Mouse (Mus musculus): Measurements from ENCODE around the gene Elavl3. TPM values are rescaled to one million over a fixed set of nuclear protein-coding genes. Genes with fewer than 3 reads are reported as not detected.

Gene Elavl3
- total and polyA plus RNA-seq, 3 experiments = 0.01 to 0.05 TPM; not detected in 1

DNA sequence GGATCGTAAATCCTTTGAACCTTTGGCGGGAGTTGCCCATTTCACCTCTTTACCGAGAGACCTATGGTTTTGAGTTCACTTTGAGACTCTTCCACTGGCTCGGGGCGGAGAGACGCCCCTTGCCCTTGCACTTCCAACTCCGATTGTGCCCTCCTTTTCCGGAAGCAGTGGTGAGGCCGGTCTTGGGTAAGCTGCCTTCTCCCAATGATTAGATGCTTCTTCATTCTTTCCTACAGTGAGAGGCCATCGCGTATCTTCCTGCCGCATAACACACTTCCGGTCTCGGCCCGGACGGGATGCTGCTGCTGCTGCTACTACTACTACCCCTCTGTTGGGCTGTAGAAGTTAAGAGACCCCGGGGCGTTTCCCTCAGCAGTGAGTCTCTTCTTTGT lies 48.7 kb downstream of the Elavl3 start:
- no peaks in the 10 kb centered on the region for H3K9me3 ChIP-seq (replicated peaks)
- DNase-seq (ENCODE audit: low spot score) (peak; percentile 54), ATAC-seq (ENCODE audit: extremely low read depth, insufficient number of reproducible peaks, low FRiP score, poor library complexity, severe bottlenecking) (peak; percentile 16; the same call in 1 of the 2 replicates)
- H3K4me1 ChIP-seq (ENCODE audit: insufficient read depth, low read depth, low read length) = peaks cover 44% of the 10 kb centered on the region
- H3K36me3 ChIP-seq (replicated peaks) = peaks cover 47% of the 10 kb centered on the region
- H3K4me3 ChIP-seq (ENCODE audit: low read depth, low read length) = peak overlapping the region; percentile 79
- H3K27me3 ChIP-seq (ENCODE audit: insufficient read depth, low read length) = peaks cover 12% of the 10 kb centered on the region
- TF ChIP-seq GATA1 (IDR thresholded peaks at IDR 0.05; ENCODE audit: borderline replicate concordance, low read length) (no peak), CTCF (IDR thresholded peaks at IDR 0.05; ENCODE audit: low read depth, low read length) (no peak), GATA2 (IDR thresholded peaks at IDR 0.05; ENCODE audit: borderline replicate concordance, low read depth, low read length) (no peak), POLR2AphosphoS5 (IDR thresholded peaks at IDR 0.05; ENCODE audit: insufficient replicate concordance, low read depth, low read length) (no peak), TAL1 (conservative IDR thresholded peaks at IDR 0.05; ENCODE audit: low read depth, low read length) (no peak)

- Histone ChIP-seq H3K4me1 (ENCODE audit: insufficient read depth, low read depth, low read length) (peaks cover 44% of the 10 kb centered on the region), H3K27me3 (ENCODE audit: insufficient read depth, low read length) (peaks cover 17% of the 10 kb centered on the region), H3K9me3 (replicated peaks) (no peaks in the 10 kb centered on the region), H3K4me3 (ENCODE audit: low read depth, low read length) (peak within 1 kb of the TSS; percentile 79), H3K36me3 (replicated peaks) (peaks cover 40% of the 10 kb centered on the region)
- DNase-seq (ENCODE audit: low spot score) (peak; percentile 99), ATAC-seq (ENCODE audit: extremely low read depth, insufficient number of reproducible peaks, low FRiP score, poor library complexity, severe bottlenecking) (peak; percentile 93)
- TF ChIP-seq CTCF (IDR thresholded peaks at IDR 0.05; ENCODE audit: low read depth, low read length) = no peak
These were observed 49.3 kb downstream of the Elavl3 start, which contains the start of the genes Ccdc151 and Prkcsh for GRCm38 (mm10) chr9:22002194-22003162. Gene Ccdc151, minus strand, starts transcription at chr9:22002634. Gene Prkcsh, plus strand, starts transcription at chr9:22002806.

DNA sequence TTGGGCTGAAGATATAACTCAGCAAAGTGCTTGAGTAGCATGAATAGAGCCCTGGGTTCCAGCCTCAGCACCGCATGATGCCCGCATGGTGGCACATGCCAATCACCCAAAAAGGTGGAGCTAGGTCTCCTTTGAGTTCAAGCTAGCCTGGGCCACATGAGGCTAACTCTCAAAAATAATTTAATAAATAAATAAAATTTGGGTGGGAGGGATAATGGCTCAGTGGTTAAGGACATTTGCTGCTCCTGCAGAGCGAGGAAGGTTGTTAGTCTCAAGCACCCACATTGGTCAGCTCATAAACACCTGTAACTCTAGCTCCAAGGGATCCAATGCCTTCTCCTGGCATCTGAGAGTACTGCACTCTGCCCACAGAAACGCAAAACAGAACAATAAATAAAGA lies 50.2 kb downstream of the Elavl3 start:
- TF ChIP-seq POLR2AphosphoS5 (IDR thresholded peaks at IDR 0.05; ENCODE audit: insufficient replicate concordance, low read depth, low read length) = no peak
- TF ChIP-seq GATA2 (IDR thresholded peaks at IDR 0.05; ENCODE audit: borderline replicate concordance, low read depth, low read length) = no peak
- TF ChIP-seq GATA1 (IDR thresholded peaks at IDR 0.05; ENCODE audit: borderline replicate concordance, low read length) = no peak
- no peak for TF ChIP-seq TAL1 (conservative IDR thresholded peaks at IDR 0.05; ENCODE audit: low read depth, low read length)
- TF ChIP-seq CTCF (IDR thresholded peaks at IDR 0.05; ENCODE audit: low read depth, low read length) = no peak
- Histone ChIP-seq H3K36me3 (replicated peaks) (peaks cover 32% of the 10 kb centered on the region), H3K4me1 (ENCODE audit: insufficient read depth, low read depth, low read length) (peaks cover 40% of the 10 kb centered on the region)

GRCm38 (mm10) chr9:22000296-22000695 lies 51.5 kb downstream of the Elavl3 start:
- DNase-seq (ENCODE audit: low spot score) (no peak), ATAC-seq (ENCODE audit: extremely low read depth, insufficient number of reproducible peaks, low FRiP score, poor library complexity, severe bottlenecking) (no peak)
- Histone ChIP-seq H3K4me3 (ENCODE audit: low read depth, low read length) (no peak overlapping the region), H3K9me3 (replicated peaks) (no peaks in the 10 kb centered on the region), H3K36me3 (replicated peaks) (peaks cover 18% of the 10 kb centered on the region), H3K4me1 (ENCODE audit: insufficient read depth, low read depth, low read length) (peaks cover 28% of the 10 kb centered on the region), H3K27me3 (ENCODE audit: insufficient read depth, low read length) (peaks cover 20% of the 10 kb centered on the region)
- TF ChIP-seq CTCF (IDR thresholded peaks at IDR 0.05; ENCODE audit: low read depth, low read length) = no peak
- TF ChIP-seq GATA1 (IDR thresholded peaks at IDR 0.05; ENCODE audit: borderline replicate concordance, low read length) = no peak
- TF ChIP-seq TAL1 (conservative IDR thresholded peaks at IDR 0.05; ENCODE audit: low read depth, low read length) = no peak
- no peak for TF ChIP-seq POLR2AphosphoS5 (IDR thresholded peaks at IDR 0.05; ENCODE audit: insufficient replicate concordance, low read depth, low read length)
- TF ChIP-seq GATA2 (IDR thresholded peaks at IDR 0.05; ENCODE audit: borderline replicate concordance, low read depth, low read length) = no peak

More for the DNA sequence above, 50.2 kb downstream of the Elavl3 start:
- Histone ChIP-seq H3K27me3 (ENCODE audit: insufficient read depth, low read length) (peaks cover 18% of the 10 kb centered on the region), H3K9me3 (replicated peaks) (no peaks in the 10 kb centered on the region), H3K4me3 (ENCODE audit: low read depth, low read length) (no peak overlapping the region)
- ATAC-seq (ENCODE audit: extremely low read depth, insufficient number of reproducible peaks, low FRiP score, poor library complexity, severe bottlenecking) (no peak), DNase-seq (ENCODE audit: low spot score) (no peak)

- DNase-seq (ENCODE audit: low spot score) = no peak
- peaks cover 51% of the 10 kb centered on the region for H3K27me3 ChIP-seq (ENCODE audit: insufficient read depth, low read length)
- H3K4me3 ChIP-seq (ENCODE audit: low read depth, low read length) = no peak overlapping the region
These were observed 55.5 kb downstream of the Elavl3 start for GRCm38 (mm10) chr9:21996178-21996867.

DNA sequence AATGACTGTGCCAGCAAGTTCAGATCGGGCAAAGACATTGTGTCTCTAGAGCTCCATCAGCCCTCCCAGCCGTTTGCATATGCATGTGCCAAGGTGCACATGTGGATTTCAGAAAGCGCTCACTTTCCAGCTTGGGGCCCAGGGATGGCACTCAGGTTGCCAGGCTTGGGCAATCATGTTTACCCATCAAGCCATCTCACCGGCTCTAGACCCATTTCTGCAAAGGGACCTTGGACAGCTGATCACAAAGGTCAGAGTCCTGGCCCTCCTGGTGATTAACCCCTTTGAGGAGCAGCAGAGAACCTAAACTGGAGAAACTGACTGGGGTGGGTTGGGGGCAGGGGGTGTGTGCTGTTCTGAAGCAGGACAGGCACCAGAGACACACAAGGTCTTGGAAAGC lies 59.6 kb downstream of the Elavl3 start:
- no peak for TF ChIP-seq POLR2AphosphoS5 (IDR thresholded peaks at IDR 0.05; ENCODE audit: insufficient replicate concordance, low read depth, low read length)
- TF ChIP-seq GATA2 (IDR thresholded peaks at IDR 0.05; ENCODE audit: borderline replicate concordance, low read depth, low read length) = no peak
- TF ChIP-seq TAL1 (conservative IDR thresholded peaks at IDR 0.05; ENCODE audit: low read depth, low read length) = no peak
- TF ChIP-seq CTCF (IDR thresholded peaks at IDR 0.05; ENCODE audit: low read depth, low read length) = no peak
- no peak for TF ChIP-seq GATA1 (IDR thresholded peaks at IDR 0.05; ENCODE audit: borderline replicate concordance, low read length)
- Histone ChIP-seq H3K36me3 (replicated peaks) (no peaks in the 10 kb centered on the region), H3K9me3 (replicated peaks) (no peaks in the 10 kb centered on the region), H3K4me3 (ENCODE audit: low read depth, low read length) (no peak overlapping the region), H3K27me3 (ENCODE audit: insufficient read depth, low read length) (peaks cover 74% of the 10 kb centered on the region), H3K4me1 (ENCODE audit: insufficient read depth, low read depth, low read length) (peaks cover 2% of the 10 kb centered on the region; the same call in 1 of the 2 replicates)
- no peak for DNase-seq (ENCODE audit: low spot score)
- ATAC-seq (ENCODE audit: extremely low read depth, insufficient number of reproducible peaks, low FRiP score, poor library complexity, severe bottlenecking) = no peak

More at GRCm38 (mm10) chr9:21996178-21996867, 55.5 kb downstream of the Elavl3 start:
- no peak for ATAC-seq (ENCODE audit: extremely low read depth, insufficient number of reproducible peaks, low FRiP score, poor library complexity, severe bottlenecking)
- Histone ChIP-seq H3K36me3 (replicated peaks) (no peaks in the 10 kb centered on the region), H3K4me1 (ENCODE audit: insufficient read depth, low read depth, low read length) (peaks cover 2% of the 10 kb centered on the region; the same call in 1 of the 2 replicates), H3K9me3 (replicated peaks) (no peaks in the 10 kb centered on the region)
- TF ChIP-seq POLR2AphosphoS5 (IDR thresholded peaks at IDR 0.05; ENCODE audit: insufficient replicate concordance, low read depth, low read length) (no peak), CTCF (IDR thresholded peaks at IDR 0.05; ENCODE audit: low read depth, low read length) (no peak), GATA2 (IDR thresholded peaks at IDR 0.05; ENCODE audit: borderline replicate concordance, low read depth, low read length) (no peak), TAL1 (conservative IDR thresholded peaks at IDR 0.05; ENCODE audit: low read depth, low read length) (no peak), GATA1 (IDR thresholded peaks at IDR 0.05; ENCODE audit: borderline replicate concordance, low read length) (no peak)

Data from G1E (cell line).